Mouse (Mus musculus): ENCODE measurements around the gene 2610528J11Rik. TPM values are rescaled to one million over a fixed set of nuclear protein-coding genes. Genes with fewer than 3 reads are reported as not detected.

2610528J11Rik gene
- polyA plus RNA-seq, 1 experiment, result 17.7 TPM

- TF ChIP-seq POLR2A (IDR thresholded peaks at IDR 0.05; ENCODE audit: borderline replicate concordance, extremely low read depth, low read depth, low read length) (no peak), CTCF (IDR thresholded peaks at IDR 0.05; ENCODE audit: insufficient read depth, low read length) (no peak)
- WGBS, result 64% methylated on average over 3 of the region's 3 CpGs
- no peak overlapping the region for H3K4me3 ChIP-seq (replicated peaks; ENCODE audit: extremely low read depth, low read depth, low read length)
Observed at GRCm38 (mm10) chr4:118553039-118553649, 26.3 kb downstream of the 2610528J11Rik start.

DNA sequence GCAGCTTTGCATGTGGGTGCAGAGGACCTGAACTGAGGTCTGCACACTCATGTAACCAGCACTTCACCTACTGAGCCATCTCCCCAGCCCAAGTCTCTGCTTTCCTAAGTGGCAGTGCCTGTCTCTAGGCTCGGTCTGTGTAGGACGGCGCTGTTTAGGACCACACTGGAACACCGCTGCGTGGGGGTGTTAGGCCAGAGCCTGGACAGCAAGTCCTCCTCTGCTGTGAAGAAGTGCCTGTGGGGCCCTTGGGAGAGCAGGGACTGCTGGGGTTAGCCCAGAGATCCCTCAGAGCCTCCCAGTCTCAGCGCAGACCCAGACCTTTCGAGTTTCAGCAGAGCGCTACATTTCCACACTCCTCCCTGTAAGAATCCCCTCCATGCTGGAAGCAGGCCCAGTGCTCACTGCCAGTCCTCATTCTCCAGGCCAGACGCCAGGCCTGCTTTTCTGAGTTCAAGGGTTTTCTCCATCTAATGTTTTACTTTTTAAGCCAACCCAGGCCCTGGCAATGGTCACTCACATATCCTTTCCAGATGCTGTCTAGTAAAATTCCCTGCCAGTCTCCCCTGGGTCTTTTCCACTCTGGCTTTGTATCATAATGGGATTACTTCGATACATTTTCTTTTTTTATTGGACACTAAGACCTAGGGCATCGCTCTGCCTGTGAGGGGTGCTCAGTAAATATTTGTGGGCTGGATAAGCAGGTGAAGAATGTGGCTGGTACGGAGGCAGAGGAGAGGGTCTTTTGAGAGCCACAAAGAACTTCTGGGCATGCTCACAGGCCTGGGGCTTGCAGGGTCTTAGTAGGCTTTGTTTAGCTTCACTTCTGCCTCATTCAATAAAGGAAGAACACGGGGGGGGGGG, 37.5 kb downstream of the 2610528J11Rik start:
- H3K4me1 ChIP-seq (ENCODE audit: control insufficient read depth, insufficient read depth, low read length), result no peaks in the 10 kb centered on the region
- DNase-seq, result no peak
- TF ChIP-seq CTCF (IDR thresholded peaks at IDR 0.05; ENCODE audit: insufficient read depth, low read length), result no peak
- no peak for TF ChIP-seq POLR2A (IDR thresholded peaks at IDR 0.05; ENCODE audit: borderline replicate concordance, extremely low read depth, low read depth, low read length)
- no peak overlapping the region for H3K4me3 ChIP-seq (replicated peaks; ENCODE audit: extremely low read depth, low read depth, low read length)
- 73% methylated on average over 13 of the region's 13 CpGs for WGBS

More at GRCm38 (mm10) chr4:118553039-118553649, 26.3 kb downstream of the 2610528J11Rik start:
- H3K4me1 ChIP-seq (ENCODE audit: control insufficient read depth, insufficient read depth, low read length), result no peaks in the 10 kb centered on the region
- DNase-seq, result no peak

GRCm38 (mm10) chr4:118564926-118565279, 38.1 kb downstream of the 2610528J11Rik start:
- no peak for DNase-seq
- 67% methylated on average over 3 of the region's 3 CpGs for WGBS
- H3K4me3 ChIP-seq (replicated peaks; ENCODE audit: extremely low read depth, low read depth, low read length), result no peak overlapping the region
- TF ChIP-seq CTCF (IDR thresholded peaks at IDR 0.05; ENCODE audit: insufficient read depth, low read length), result no peak
- TF ChIP-seq POLR2A (IDR thresholded peaks at IDR 0.05; ENCODE audit: borderline replicate concordance, extremely low read depth, low read depth, low read length), result no peak
- no peaks in the 10 kb centered on the region for H3K4me1 ChIP-seq (ENCODE audit: control insufficient read depth, insufficient read depth, low read length)

DNA sequence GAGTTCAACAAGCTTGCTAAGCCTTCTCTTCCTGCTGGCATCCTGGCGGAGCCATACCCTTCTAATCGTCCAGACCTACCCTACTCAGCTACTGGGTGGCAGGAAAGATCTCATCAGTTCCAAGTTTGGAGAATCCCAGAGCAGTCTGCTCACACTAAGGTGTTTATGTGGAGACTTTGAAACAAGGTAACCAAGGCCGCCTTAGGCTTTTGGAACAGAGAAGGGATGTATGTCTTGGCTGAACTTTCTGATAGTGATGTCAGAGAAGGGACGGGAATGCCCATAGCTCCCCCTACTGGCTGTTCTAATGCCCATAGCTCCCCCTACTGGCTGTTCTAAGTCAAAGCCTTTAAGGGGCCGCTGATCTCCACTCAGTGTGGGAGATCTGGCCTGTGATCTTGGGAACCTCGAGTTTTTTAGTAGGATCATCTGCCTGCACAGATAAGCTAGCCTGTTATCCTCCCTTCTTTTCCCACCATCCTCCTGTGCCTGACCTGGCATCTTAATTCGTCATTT, 39.4 kb downstream of the 2610528J11Rik start:
- H3K4me3 ChIP-seq (replicated peaks; ENCODE audit: extremely low read depth, low read depth, low read length), result no peak overlapping the region
- peak; percentile 47 for DNase-seq
- TF ChIP-seq POLR2A (IDR thresholded peaks at IDR 0.05; ENCODE audit: borderline replicate concordance, extremely low read depth, low read depth, low read length), result no peak
- peak; percentile 85 for TF ChIP-seq CTCF (IDR thresholded peaks at IDR 0.05; ENCODE audit: insufficient read depth, low read length)
- H3K4me1 ChIP-seq (ENCODE audit: control insufficient read depth, insufficient read depth, low read length), result no peaks in the 10 kb centered on the region
- 25% methylated on average over 7 of the region's 7 CpGs for WGBS

- TF ChIP-seq POLR2A (IDR thresholded peaks at IDR 0.05; ENCODE audit: borderline replicate concordance, extremely low read depth, low read depth, low read length) (no peak), CTCF (IDR thresholded peaks at IDR 0.05; ENCODE audit: insufficient read depth, low read length) (no peak)
- no peak for DNase-seq
- 41% methylated on average over 10 of the region's 10 CpGs for WGBS
Observed at GRCm38 (mm10) chr4:118568709-118569108, 41.9 kb downstream of the 2610528J11Rik start.

GRCm38 (mm10) chr4:118569320-118569719, 42.5 kb downstream of the 2610528J11Rik start:
- no peak for DNase-seq
- TF ChIP-seq CTCF (IDR thresholded peaks at IDR 0.05; ENCODE audit: insufficient read depth, low read length), result no peak
- TF ChIP-seq POLR2A (IDR thresholded peaks at IDR 0.05; ENCODE audit: borderline replicate concordance, extremely low read depth, low read depth, low read length), result no peak
- no peak overlapping the region for H3K4me3 ChIP-seq (replicated peaks; ENCODE audit: extremely low read depth, low read depth, low read length)
- WGBS, result 69% methylated on average over 23 of the region's 23 CpGs
- H3K4me1 ChIP-seq (ENCODE audit: control insufficient read depth, insufficient read depth, low read length), result no peaks in the 10 kb centered on the region

More at GRCm38 (mm10) chr4:118568709-118569108, 41.9 kb downstream of the 2610528J11Rik start:
- Histone ChIP-seq H3K4me1 (ENCODE audit: control insufficient read depth, insufficient read depth, low read length) (no peaks in the 10 kb centered on the region), H3K4me3 (replicated peaks; ENCODE audit: extremely low read depth, low read depth, low read length) (no peak overlapping the region)

- Histone ChIP-seq H3K4me1 (ENCODE audit: control insufficient read depth, insufficient read depth, low read length) (no peaks in the 10 kb centered on the region), H3K4me3 (replicated peaks; ENCODE audit: extremely low read depth, low read depth, low read length) (no peak overlapping the region)
- WGBS, result 73% methylated on average over 14 of the region's 15 CpGs
- TF ChIP-seq POLR2A (IDR thresholded peaks at IDR 0.05; ENCODE audit: borderline replicate concordance, extremely low read depth, low read depth, low read length), result no peak
- no peak for TF ChIP-seq CTCF (IDR thresholded peaks at IDR 0.05; ENCODE audit: insufficient read depth, low read length)
- DNase-seq, result no peak
Observed at GRCm38 (mm10) chr4:118571441-118571840, 44.6 kb downstream of the 2610528J11Rik start.

DNA sequence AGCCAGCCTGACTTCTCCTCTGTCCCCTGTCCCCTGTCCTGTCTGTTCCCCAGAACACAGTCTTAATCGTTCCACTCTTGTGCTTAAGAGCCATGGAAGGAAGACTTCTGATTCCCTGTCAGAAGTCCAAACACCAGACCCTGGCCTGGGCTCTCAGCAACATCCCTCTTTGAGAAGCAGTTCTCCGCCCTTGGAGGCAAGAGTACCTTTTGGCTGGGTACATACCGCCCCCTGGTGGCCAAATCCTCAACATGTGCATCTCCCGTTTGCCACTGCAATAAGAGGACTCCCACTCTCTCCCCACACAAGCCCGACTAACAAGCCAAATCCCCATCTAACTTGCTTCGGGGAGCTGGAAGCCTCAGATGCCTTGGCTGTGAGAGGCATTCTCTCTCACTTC, 49.3 kb downstream of the 2610528J11Rik start:
- 5% methylated on average over 6 of the region's 6 CpGs for WGBS
- Histone ChIP-seq H3K4me3 (replicated peaks; ENCODE audit: extremely low read depth, low read depth, low read length) (no peak overlapping the region), H3K4me1 (ENCODE audit: control insufficient read depth, insufficient read depth, low read length) (no peaks in the 10 kb centered on the region)
- TF ChIP-seq POLR2A (IDR thresholded peaks at IDR 0.05; ENCODE audit: borderline replicate concordance, extremely low read depth, low read depth, low read length) (no peak), CTCF (IDR thresholded peaks at IDR 0.05; ENCODE audit: insufficient read depth, low read length) (peak; percentile 85)
- peak; percentile 77 for DNase-seq

GRCm38 (mm10) chr4:118579313-118579712, 52.5 kb downstream of the 2610528J11Rik start:
- TF ChIP-seq CTCF (IDR thresholded peaks at IDR 0.05; ENCODE audit: insufficient read depth, low read length) (peak; percentile 25; the same call in 1 of the 2 replicates), POLR2A (IDR thresholded peaks at IDR 0.05; ENCODE audit: borderline replicate concordance, extremely low read depth, low read depth, low read length) (no peak)
- 47% methylated on average over 13 of the region's 13 CpGs for WGBS
- no peak overlapping the region for H3K4me3 ChIP-seq (replicated peaks; ENCODE audit: extremely low read depth, low read depth, low read length)
- peak; percentile 44 for DNase-seq
- no peaks in the 10 kb centered on the region for H3K4me1 ChIP-seq (ENCODE audit: control insufficient read depth, insufficient read depth, low read length)

Other genes starting within 250 kb of the 2610528J11Rik start
- 245 and 250 TPM in 2 replicates for gene Ptprf, start 235.6 kb upstream of the 2610528J11Rik start, polyA plus RNA-seq (2012; rRNA removed)
- 48.5 and 54.4 TPM in 2 replicates for gene Szt2, start 117.7 kb upstream of the 2610528J11Rik start, polyA plus RNA-seq (2012; rRNA removed)
- gene Med8, start 117.7 kb upstream of the 2610528J11Rik start, polyA plus RNA-seq (2012; rRNA removed), result 20.8 and 38.4 TPM in 2 replicates
- 978 and 1,062 TPM in 2 replicates for gene Elovl1, start 98.9 kb upstream of the 2610528J11Rik start, polyA plus RNA-seq (2012; rRNA removed)
- gene Cdc20, start 89.6 kb upstream of the 2610528J11Rik start, polyA plus RNA-seq (2012; rRNA removed), result 6.1 and 10.1 TPM in 2 replicates
- 1.1 and 1.8 TPM in 2 replicates for gene Mpl, start 69.5 kb upstream of the 2610528J11Rik start, polyA plus RNA-seq (2012; rRNA removed)
- gene Tie1, start 36.9 kb upstream of the 2610528J11Rik start, polyA plus RNA-seq (2012; rRNA removed), result 245 and 308 TPM in 2 replicates
- 32.4 and 47.5 TPM in 2 replicates for gene Tmem125, start 17.0 kb downstream of the 2610528J11Rik start, polyA plus RNA-seq (2012; rRNA removed)
- 1.3 and 2.5 TPM in 2 replicates for gene Cfap57, start 93.8 kb downstream of the 2610528J11Rik start, polyA plus RNA-seq (2012; rRNA removed)
- gene Ebna1bp2, start 93.8 kb downstream of the 2610528J11Rik start, polyA plus RNA-seq (2012; rRNA removed), result 19.7 and 21.6 TPM in 2 replicates
- gene Olfr62, start 132.0 kb downstream of the 2610528J11Rik start, polyA plus RNA-seq (2012; rRNA removed), result not detected in 2 replicates
- gene Olfr1342, start 165.8 kb downstream of the 2610528J11Rik start, polyA plus RNA-seq (2012; rRNA removed), result 7.2 and 12.8 TPM in 2 replicates
- not detected in 2 replicates for gene Olfr1341, start 176.5 kb downstream of the 2610528J11Rik start, polyA plus RNA-seq (2012; rRNA removed)
- gene Olfr1340, start 193.1 kb downstream of the 2610528J11Rik start, polyA plus RNA-seq (2012; rRNA removed), result not detected in 2 replicates
- not detected in 2 replicates for gene Olfr1339, start 205.2 kb downstream of the 2610528J11Rik start, polyA plus RNA-seq (2012; rRNA removed)
- gene Olfr1338, start 231.7 kb downstream of the 2610528J11Rik start, polyA plus RNA-seq (2012; rRNA removed), result not detected in 2 replicates

Data from lung, adult 2 months (tissue).